Mouse (Mus musculus): Measurements from ENCODE around the gene Rufy3.
A peak's percentile ranks its signal among the peaks of the same experiment; 100 is the strongest.

DNA sequence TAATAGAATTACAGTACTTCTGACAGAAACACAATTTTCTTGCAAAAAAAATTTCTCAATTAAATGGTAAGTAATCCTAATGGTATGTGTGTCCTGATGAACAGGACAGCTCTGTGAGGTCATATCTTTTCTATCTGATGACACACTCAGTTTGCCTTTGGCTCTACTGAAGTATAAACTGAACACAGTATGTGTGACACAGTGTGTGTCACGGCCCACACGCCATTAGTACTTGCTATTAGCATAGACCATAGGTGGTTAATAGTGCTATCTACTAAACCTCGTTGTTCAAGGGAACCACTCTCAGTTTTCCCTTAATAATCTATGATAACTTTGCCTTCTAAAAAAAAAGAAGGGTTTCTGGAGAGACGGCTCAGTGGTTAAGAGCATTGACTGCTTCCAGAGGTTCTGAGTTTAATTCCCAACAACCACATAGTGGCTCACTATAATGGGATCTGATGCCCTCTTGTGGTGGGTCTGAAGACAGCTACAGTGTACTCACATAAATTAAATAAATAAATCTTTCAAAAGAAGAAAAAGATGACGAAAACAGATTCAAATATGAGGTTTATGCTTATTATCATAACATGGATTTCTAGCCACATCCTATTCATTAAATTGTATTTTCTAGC lies 22.1 kb upstream of the Rufy3 start:
- TF ChIP-seq CTCF (IDR thresholded peaks at IDR 0.05; ENCODE audit: low read depth) (peak; percentile 70), EP300 (IDR thresholded peaks at IDR 0.05; ENCODE audit: low read depth) (no peak)

All from liver, postnatal 0 days (tissue).